Mouse (Mus musculus) ES-E14 (cell line): ENCODE data around the gene Kdr.

Experiments
- HCFC1 ChIP-seq: IDR thresholded peaks from 2 replicates; pipeline ENCODE4 v1.6.1; 2012; ENCODE audit warnings: low read length, inconsistent platforms, borderline replicate concordance; ENCODE audit not compliant: insufficient read depth
- MAFK ChIP-seq: IDR thresholded peaks from 2 replicates; pipeline ENCODE4 v1.6.1; 2014; ENCODE audit warnings: mild to moderate bottlenecking, low read depth, low read length, inconsistent platforms; ENCODE audit not compliant: insufficient read depth

- TF ChIP-seq HCFC1 (no peak), MAFK (no peak)
These were observed 850 bp upstream of the Kdr start for GRCm38 (mm10) chr5:75979108-75979507.
